ENCODE assay signal across 10 mouse cellular contexts in genomic region chr6:145379175-145379574, GRCm38 (mm10).
DNase-seq lines count a peak whose midpoint lies in the region; ATAC-seq lines count a peak whose summit lies in the region.
"Had no signal": no experiment of that assay in that cellular context is flagged by ENCODE, and none has a peak within 500 bp of the region (broad histone marks: within the 10 kb centered on the region; RNA-seq: fewer than 3 reads in every experiment).

No protein-coding gene starts in this region.

- no peak overlapping the region for H3K4me3 ChIP-seq in embryonic facial prominence, embryonic 13.5 days
- H3K4me3 ChIP-seq in limb, embryonic 11.5 days (ENCODE audit: low read depth, low read length), result no peak overlapping the region

- peak; percentile 19 to 26 for DNase-seq in spleen, adult 18-20 months
- DNase-seq in spleen, postnatal 4 days (ENCODE audit: low spot score in 2 of 2), result no peak
- DNase-seq in limb, embryonic 11.5 days (ENCODE audit: low spot score), result no peak
- no peak for DNase-seq in ovary, adult 18-20 months (ENCODE audit: low spot score)
- no peak for DNase-seq in adrenal gland, postnatal 36 days
- DNase-seq in right cerebral cortex, postnatal 14 days, result no peak
- DNase-seq: heart, adult 11 months had no signal

- H3K4me2 ChIP-seq in embryonic facial prominence, embryonic 13.5 days, result peak overlapping the region; percentile 9; the same call in 1 of the 2 replicates
- no peak overlapping the region for H3K4me2 ChIP-seq in limb, embryonic 11.5 days (ENCODE audit: low read depth, severe bottlenecking)

- no peak overlapping the region for H3K9ac ChIP-seq in embryonic facial prominence, embryonic 13.5 days
- H3K9ac ChIP-seq in limb, embryonic 11.5 days (ENCODE audit: low read length), result 0 out of 2 replicates have a peak overlapping the region, but pooled peaks have one; percentile 14

- H3K36me3 ChIP-seq in embryonic facial prominence, embryonic 13.5 days, result no peaks in the 10 kb centered on the region
- no peaks in the 10 kb centered on the region for H3K36me3 ChIP-seq in limb, embryonic 11.5 days (ENCODE audit: control insufficient read depth, insufficient read depth, low read length)

- H3K4me1 ChIP-seq in embryonic facial prominence, embryonic 13.5 days, result peaks cover 18% of the 10 kb centered on the region
- H3K4me1 ChIP-seq in limb, embryonic 11.5 days (ENCODE audit: control insufficient read depth, insufficient read depth, low read length), result no peaks in the 10 kb centered on the region

- 33% methylated on average over 6 of the region's 6 CpGs for WGBS in embryonic facial prominence, embryonic 13.5 days
- 46% methylated on average over 6 of the region's 6 CpGs for WGBS in limb, embryonic 11.5 days

- no peak for ATAC-seq in embryonic facial prominence, embryonic 13.5 days (ENCODE audit: insufficient number of reproducible peaks, insufficient read depth, low FRiP score, low TSS enrichment, low read depth)
- ATAC-seq in limb, embryonic 11.5 days (ENCODE audit: insufficient number of reproducible peaks, low FRiP score, low TSS enrichment, low read depth), result no peak
- ATAC-seq in neutrophil, adult 5-6 weeks (ENCODE audit: extremely low read depth, insufficient number of reproducible peaks, low FRiP score, poor library complexity, severe bottlenecking), result peak; percentile 62
- ATAC-seq: Patski had no signal

- no peaks in the 10 kb centered on the region; the same call in 1 of the 2 replicates for H3K27me3 ChIP-seq in embryonic facial prominence, embryonic 13.5 days
- no peaks in the 10 kb centered on the region for H3K27me3 ChIP-seq in limb, embryonic 11.5 days (ENCODE audit: control insufficient read depth, insufficient read depth, low read length)
- H3K27me3 ChIP-seq: Patski had no signal

- no peaks in the 10 kb centered on the region for H3K9me3 ChIP-seq in embryonic facial prominence, embryonic 13.5 days
- H3K9me3 ChIP-seq in limb, embryonic 11.5 days (ENCODE audit: control insufficient read depth, low read length), result no peaks in the 10 kb centered on the region

- H3K27ac ChIP-seq in embryonic facial prominence, embryonic 13.5 days, result no peak overlapping the region
- no peak overlapping the region for H3K27ac ChIP-seq in limb, embryonic 11.5 days (replicated peaks; ENCODE audit: low read depth, low read length)

Comparison
In these comparisons a context has a peak if more than half of its experiments do, and no peak if none do; other contexts are left out.
1. DNase-seq: peak in spleen, adult 18-20 months (2 of 2); none in spleen, postnatal 4 days (0 of 2), limb, embryonic 11.5 days (single experiment), ovary, adult 18-20 months (single experiment), adrenal gland, postnatal 36 days (0 of 2) and right cerebral cortex, postnatal 14 days (single experiment).